Mouse (Mus musculus) cerebellum, adult 11 months (tissue): Measurements from ENCODE around the gene Ror2.
A peak's percentile ranks its signal among the peaks of the same experiment; 100 is the strongest.

Source experiments
- DNase-seq: peaks from one replicate; pipeline ENCODE4 v3.0.0; 2022

Ror2 gene

GRCm38 (mm10) chr13:53188935-53189334 lies 97.0 kb downstream of the Ror2 start:
- DNase-seq = no peak

GRCm38 (mm10) chr13:53184858-53185257 lies 101.1 kb downstream of the Ror2 start:
- no peak for DNase-seq

- no peak for DNase-seq
Observed at GRCm38 (mm10) chr13:53184149-53184548, 101.8 kb downstream of the Ror2 start.

GRCm38 (mm10) chr13:53183161-53183577 lies 102.8 kb downstream of the Ror2 start:
- no peak for DNase-seq

- DNase-seq = no peak
Observed at GRCm38 (mm10) chr13:53178594-53178993, 107.3 kb downstream of the Ror2 start.

GRCm38 (mm10) chr13:53178171-53178570 lies 107.8 kb downstream of the Ror2 start:
- DNase-seq = no peak

- no peak for DNase-seq
Observed at GRCm38 (mm10) chr13:53177424-53177718, 108.6 kb downstream of the Ror2 start.

- DNase-seq = no peak
Observed at GRCm38 (mm10) chr13:53176695-53177423, 109.1 kb downstream of the Ror2 start.

- DNase-seq = no peak
Observed at GRCm38 (mm10) chr13:53175041-53175440, 110.9 kb downstream of the Ror2 start.

GRCm38 (mm10) chr13:53163671-53164070 lies 122.3 kb downstream of the Ror2 start:
- DNase-seq = no peak

GRCm38 (mm10) chr13:53163060-53163459 lies 122.9 kb downstream of the Ror2 start:
- DNase-seq = no peak

GRCm38 (mm10) chr13:53159501-53159900 lies 126.4 kb downstream of the Ror2 start:
- DNase-seq = no peak

- no peak for DNase-seq
Observed at GRCm38 (mm10) chr13:53158405-53159005, 127.4 kb downstream of the Ror2 start.

GRCm38 (mm10) chr13:53156911-53157310 lies 129.0 kb downstream of the Ror2 start:
- no peak for DNase-seq

- no peak for DNase-seq
Observed at GRCm38 (mm10) chr13:53156282-53156681, 129.6 kb downstream of the Ror2 start.

- peak; percentile 10 for DNase-seq
Observed at GRCm38 (mm10) chr13:53145511-53145910, 140.4 kb downstream of the Ror2 start.

GRCm38 (mm10) chr13:53143076-53143475 lies 142.8 kb downstream of the Ror2 start:
- no peak for DNase-seq

GRCm38 (mm10) chr13:53142268-53142667 lies 143.7 kb downstream of the Ror2 start:
- peak; percentile 27 for DNase-seq

GRCm38 (mm10) chr13:53140298-53140697 lies 145.6 kb downstream of the Ror2 start:
- no peak for DNase-seq

GRCm38 (mm10) chr13:53130567-53130966 lies 155.4 kb downstream of the Ror2 start:
- DNase-seq = no peak

- DNase-seq = no peak
Observed at GRCm38 (mm10) chr13:53130032-53130431, 155.9 kb downstream of the Ror2 start.

GRCm38 (mm10) chr13:53125627-53126026 lies 160.3 kb downstream of the Ror2 start:
- no peak for DNase-seq

- no peak for DNase-seq
Observed at GRCm38 (mm10) chr13:53122085-53122484, 163.8 kb downstream of the Ror2 start.

GRCm38 (mm10) chr13:53120906-53121305 lies 165.0 kb downstream of the Ror2 start:
- no peak for DNase-seq
